Mouse (Mus musculus): Measurements from ENCODE around the gene Ehd4. TPM values are rescaled to one million over a fixed set of nuclear protein-coding genes. Genes with fewer than 3 reads are reported as not detected.

Ehd4 gene
- polyA plus RNA-seq (2015; fragmentation: Nextera tagmentation; extraction: Ambion mirVana): 17.5 and 20.6 TPM in 2 replicates

GRCm38 (mm10) chr2:120154361-120154894 is at the start of gene Ehd4:
Gene Ehd4 (minus strand): TSS chr2:120154606.
- Histone ChIP-seq H3K36me3 (ENCODE audit: control insufficient read depth, insufficient read depth) (no peaks in the 10 kb centered on the region), H3K9ac (ENCODE audit: low read depth, low read length) (peak within 1 kb of the TSS; percentile 82), H3K4me1 (ENCODE audit: control insufficient read depth, low read depth, low read length) (peaks cover 13% of the 10 kb centered on the region), H3K9me3 (replicated peaks; ENCODE audit: control insufficient read depth, low read length) (no peaks in the 10 kb centered on the region), H3K27ac (ENCODE audit: low read length) (peak within 1 kb of the TSS; percentile 81), H3K4me2 (ENCODE audit: low read depth, low read length) (peak within 1 kb of the TSS; percentile 99), H3K27me3 (ENCODE audit: control insufficient read depth, insufficient read depth, low read depth, low read length) (no peaks in the 10 kb centered on the region), H3K4me3 (ENCODE audit: low read depth, low read length) (peak within 1 kb of the TSS; percentile 74)
- under 1% methylated on average over 53 of the region's 53 CpGs for WGBS (ENCODE audit: insufficient replicate concordance)
- ATAC-seq (ENCODE audit: low read depth): peak; percentile 99

- 54% methylated on average over 3 of the region's 3 CpGs for WGBS (ENCODE audit: insufficient replicate concordance)
- ATAC-seq (ENCODE audit: low read depth): no peak
- Histone ChIP-seq H3K4me3 (ENCODE audit: low read depth, low read length) (no peak overlapping the region), H3K4me1 (ENCODE audit: control insufficient read depth, low read depth, low read length) (no peaks in the 10 kb centered on the region), H3K27me3 (ENCODE audit: control insufficient read depth, insufficient read depth, low read depth, low read length) (no peaks in the 10 kb centered on the region), H3K4me2 (ENCODE audit: low read depth, low read length) (no peak overlapping the region), H3K9me3 (replicated peaks; ENCODE audit: control insufficient read depth, low read length) (no peaks in the 10 kb centered on the region), H3K27ac (ENCODE audit: low read length) (no peak overlapping the region), H3K36me3 (ENCODE audit: control insufficient read depth, insufficient read depth) (no peaks in the 10 kb centered on the region), H3K9ac (ENCODE audit: low read depth, low read length) (no peak overlapping the region)
These were observed 49.3 kb upstream of the Ehd4 start for GRCm38 (mm10) chr2:120203742-120204141.

GRCm38 (mm10) chr2:120200077-120200476 is 45.7 kb upstream of the Ehd4 start:
- WGBS (ENCODE audit: insufficient replicate concordance): 52% methylated on average over 7 of the region's 7 CpGs
- no peak overlapping the region for H3K4me3 ChIP-seq (ENCODE audit: low read depth, low read length)
- no peak for ATAC-seq (ENCODE audit: low read depth)
- no peaks in the 10 kb centered on the region for H3K4me1 ChIP-seq (ENCODE audit: control insufficient read depth, low read depth, low read length)
- no peaks in the 10 kb centered on the region for H3K27me3 ChIP-seq (ENCODE audit: control insufficient read depth, insufficient read depth, low read depth, low read length)
- H3K9me3 ChIP-seq (replicated peaks; ENCODE audit: control insufficient read depth, low read length): no peaks in the 10 kb centered on the region
- H3K27ac ChIP-seq (ENCODE audit: low read length): no peak overlapping the region
- H3K4me2 ChIP-seq (ENCODE audit: low read depth, low read length): no peak overlapping the region
- H3K36me3 ChIP-seq (ENCODE audit: control insufficient read depth, insufficient read depth): no peaks in the 10 kb centered on the region
- no peak overlapping the region for H3K9ac ChIP-seq (ENCODE audit: low read depth, low read length)

- H3K27ac ChIP-seq (ENCODE audit: low read length): no peak overlapping the region
- no peaks in the 10 kb centered on the region for H3K9me3 ChIP-seq (replicated peaks; ENCODE audit: control insufficient read depth, low read length)
- H3K4me3 ChIP-seq (ENCODE audit: low read depth, low read length): no peak overlapping the region
- H3K9ac ChIP-seq (ENCODE audit: low read depth, low read length): no peak overlapping the region
- no peak overlapping the region for H3K4me2 ChIP-seq (ENCODE audit: low read depth, low read length)
- no peaks in the 10 kb centered on the region for H3K27me3 ChIP-seq (ENCODE audit: control insufficient read depth, insufficient read depth, low read depth, low read length)
- no peaks in the 10 kb centered on the region for H3K4me1 ChIP-seq (ENCODE audit: control insufficient read depth, low read depth, low read length)
- H3K36me3 ChIP-seq (ENCODE audit: control insufficient read depth, insufficient read depth): no peaks in the 10 kb centered on the region
- no peak for ATAC-seq (ENCODE audit: low read depth)
- 66% methylated on average over 4 of the region's 4 CpGs for WGBS (ENCODE audit: insufficient replicate concordance)
These were observed 33.8 kb upstream of the Ehd4 start for GRCm38 (mm10) chr2:120188174-120188573.

GRCm38 (mm10) chr2:120187583-120187982 is 33.2 kb upstream of the Ehd4 start:
- WGBS (ENCODE audit: insufficient replicate concordance): 62% methylated on average over 1 of the region's 1 CpGs
- no peaks in the 10 kb centered on the region for H3K27me3 ChIP-seq (ENCODE audit: control insufficient read depth, insufficient read depth, low read depth, low read length)
- H3K4me1 ChIP-seq (ENCODE audit: control insufficient read depth, low read depth, low read length): no peaks in the 10 kb centered on the region
- H3K36me3 ChIP-seq (ENCODE audit: control insufficient read depth, insufficient read depth): no peaks in the 10 kb centered on the region
- H3K9ac ChIP-seq (ENCODE audit: low read depth, low read length): no peak overlapping the region
- H3K4me3 ChIP-seq (ENCODE audit: low read depth, low read length): no peak overlapping the region
- no peak overlapping the region for H3K27ac ChIP-seq (ENCODE audit: low read length)
- no peak overlapping the region for H3K4me2 ChIP-seq (ENCODE audit: low read depth, low read length)
- no peak for ATAC-seq (ENCODE audit: low read depth)
- H3K9me3 ChIP-seq (replicated peaks; ENCODE audit: control insufficient read depth, low read length): no peaks in the 10 kb centered on the region

GRCm38 (mm10) chr2:120185527-120186276 is 31.3 kb upstream of the Ehd4 start:
- Histone ChIP-seq H3K9me3 (replicated peaks; ENCODE audit: control insufficient read depth, low read length) (no peaks in the 10 kb centered on the region), H3K27me3 (ENCODE audit: control insufficient read depth, insufficient read depth, low read depth, low read length) (no peaks in the 10 kb centered on the region), H3K4me1 (ENCODE audit: control insufficient read depth, low read depth, low read length) (no peaks in the 10 kb centered on the region), H3K4me2 (ENCODE audit: low read depth, low read length) (no peak overlapping the region), H3K4me3 (ENCODE audit: low read depth, low read length) (no peak overlapping the region), H3K36me3 (ENCODE audit: control insufficient read depth, insufficient read depth) (no peaks in the 10 kb centered on the region), H3K9ac (ENCODE audit: low read depth, low read length) (no peak overlapping the region), H3K27ac (ENCODE audit: low read length) (no peak overlapping the region)
- 59% methylated on average over 6 of the region's 6 CpGs for WGBS (ENCODE audit: insufficient replicate concordance)
- ATAC-seq (ENCODE audit: low read depth): no peak

- H3K27me3 ChIP-seq (ENCODE audit: control insufficient read depth, insufficient read depth, low read depth, low read length): no peaks in the 10 kb centered on the region
- no peak overlapping the region for H3K4me3 ChIP-seq (ENCODE audit: low read depth, low read length)
- no peak overlapping the region for H3K9ac ChIP-seq (ENCODE audit: low read depth, low read length)
- no peak for ATAC-seq (ENCODE audit: low read depth)
- H3K4me1 ChIP-seq (ENCODE audit: control insufficient read depth, low read depth, low read length): no peaks in the 10 kb centered on the region
- H3K4me2 ChIP-seq (ENCODE audit: low read depth, low read length): no peak overlapping the region
- H3K9me3 ChIP-seq (replicated peaks; ENCODE audit: control insufficient read depth, low read length): no peaks in the 10 kb centered on the region
- H3K27ac ChIP-seq (ENCODE audit: low read length): no peak overlapping the region
- H3K36me3 ChIP-seq (ENCODE audit: control insufficient read depth, insufficient read depth): no peaks in the 10 kb centered on the region
These were observed 24.5 kb upstream of the Ehd4 start for GRCm38 (mm10) chr2:120178936-120179335.

GRCm38 (mm10) chr2:120173718-120174117 is 19.3 kb upstream of the Ehd4 start:
- Histone ChIP-seq H3K9me3 (replicated peaks; ENCODE audit: control insufficient read depth, low read length) (no peaks in the 10 kb centered on the region), H3K4me3 (ENCODE audit: low read depth, low read length) (no peak overlapping the region), H3K36me3 (ENCODE audit: control insufficient read depth, insufficient read depth) (no peaks in the 10 kb centered on the region), H3K4me1 (ENCODE audit: control insufficient read depth, low read depth, low read length) (no peaks in the 10 kb centered on the region; the same call in 1 of the 2 replicates), H3K27me3 (ENCODE audit: control insufficient read depth, insufficient read depth, low read depth, low read length) (no peaks in the 10 kb centered on the region), H3K9ac (ENCODE audit: low read depth, low read length) (no peak overlapping the region), H3K27ac (ENCODE audit: low read length) (no peak overlapping the region), H3K4me2 (ENCODE audit: low read depth, low read length) (no peak overlapping the region)
- WGBS (ENCODE audit: insufficient replicate concordance): 15% methylated on average over 10 of the region's 10 CpGs
- ATAC-seq (ENCODE audit: low read depth): no peak

- whole genome bisulfite sequencing (ENCODE audit: insufficient replicate concordance): 52% methylated on average over 7 of the region's 7 CpGs
- Histone ChIP-seq H3K27me3 (ENCODE audit: control insufficient read depth, insufficient read depth, low read depth, low read length) (no peaks in the 10 kb centered on the region), H3K36me3 (ENCODE audit: control insufficient read depth, insufficient read depth) (no peaks in the 10 kb centered on the region), H3K9me3 (replicated peaks; ENCODE audit: control insufficient read depth, low read length) (no peaks in the 10 kb centered on the region), H3K4me1 (ENCODE audit: control insufficient read depth, low read depth, low read length) (no peaks in the 10 kb centered on the region; the same call in 1 of the 2 replicates), H3K4me2 (ENCODE audit: low read depth, low read length) (no peak overlapping the region), H3K9ac (ENCODE audit: low read depth, low read length) (no peak overlapping the region), H3K4me3 (ENCODE audit: low read depth, low read length) (no peak overlapping the region), H3K27ac (ENCODE audit: low read length) (no peak overlapping the region)
- no peak for ATAC-seq (ENCODE audit: low read depth)
These were observed 17.0 kb upstream of the Ehd4 start for GRCm38 (mm10) chr2:120171362-120171761.
